Mouse (Mus musculus): ENCODE results near the gene Prim2.
A peak's percentile ranks its signal among the peaks of the same experiment; 100 is the strongest.
"Not testable (repeated sequence)": the region's sequence is repeated elsewhere in the genome, so short reads cannot be mapped to it uniquely, and the experiment has no call there.

Prim2 gene

DNA sequence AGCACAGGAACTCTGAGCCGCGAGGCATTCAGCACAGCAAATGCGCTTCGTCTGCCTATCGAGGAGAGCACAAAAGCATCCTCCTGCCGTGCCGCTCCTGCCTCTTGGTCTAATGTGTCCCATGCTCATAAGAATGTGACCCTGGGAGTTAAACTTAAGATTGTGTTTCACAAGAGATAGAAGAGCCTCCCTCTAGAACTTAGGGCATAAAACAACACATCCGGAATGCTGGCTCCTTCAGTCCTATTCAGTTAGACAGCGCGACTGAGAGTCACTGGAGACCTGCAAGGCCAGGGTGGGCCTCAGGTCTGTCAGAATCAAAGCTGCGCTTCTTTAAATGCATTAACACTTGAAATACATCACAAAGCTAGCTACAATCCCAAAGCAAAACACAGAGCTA, 18.7 kb downstream of the Prim2 start:
- no peak for DNase-seq (ENCODE audit: low spot score in 2 of 2)

DNA sequence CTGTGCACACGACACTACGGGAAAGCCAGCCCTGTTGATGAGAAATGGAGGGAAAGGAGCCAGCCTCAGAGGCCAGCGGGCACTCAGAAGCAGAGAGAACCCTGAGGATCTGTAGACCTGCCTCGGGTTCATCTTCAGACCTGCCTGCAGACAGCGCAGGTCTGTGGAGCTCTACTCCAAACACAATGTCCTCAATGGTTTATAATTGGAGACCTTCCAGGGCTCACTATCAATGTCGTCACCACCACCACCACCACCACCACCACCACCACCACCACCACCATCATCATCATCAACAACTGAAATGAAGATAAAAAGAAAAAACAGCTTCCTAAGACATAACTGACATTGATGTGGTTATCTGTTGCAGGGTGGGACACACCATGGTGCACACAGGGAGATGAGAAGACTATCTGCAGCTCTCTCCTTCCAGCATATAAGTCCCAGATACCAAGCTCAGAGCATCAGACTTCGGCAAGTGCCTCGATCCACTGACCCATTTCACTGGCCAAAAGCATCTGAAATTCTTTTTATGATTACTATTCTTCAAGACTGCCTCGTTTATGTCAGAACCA, 20.0 kb downstream of the Prim2 start:
- no peak for DNase-seq (ENCODE audit: low spot score in 2 of 2)

DNA sequence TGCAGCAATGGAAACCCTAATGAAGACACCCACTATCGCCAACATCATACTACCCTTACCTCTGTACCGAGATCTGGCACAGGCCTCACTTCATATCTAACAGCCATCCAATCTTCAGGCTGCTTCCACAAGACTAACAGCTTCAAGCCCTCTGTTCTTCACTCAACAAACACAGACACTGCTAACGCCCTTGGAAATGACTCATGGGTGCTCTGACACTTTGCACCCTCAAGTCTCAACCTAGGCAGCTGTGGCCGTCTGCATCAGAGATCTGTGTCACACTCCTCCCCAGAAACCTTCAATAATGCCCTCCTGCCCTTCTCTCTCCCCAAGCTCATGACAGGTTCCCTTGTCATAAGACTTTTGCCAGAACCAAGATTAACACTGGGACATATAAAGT, 20.6 kb downstream of the Prim2 start:
- DNase-seq (ENCODE audit: low spot score in 2 of 2), result no peak

DNA sequence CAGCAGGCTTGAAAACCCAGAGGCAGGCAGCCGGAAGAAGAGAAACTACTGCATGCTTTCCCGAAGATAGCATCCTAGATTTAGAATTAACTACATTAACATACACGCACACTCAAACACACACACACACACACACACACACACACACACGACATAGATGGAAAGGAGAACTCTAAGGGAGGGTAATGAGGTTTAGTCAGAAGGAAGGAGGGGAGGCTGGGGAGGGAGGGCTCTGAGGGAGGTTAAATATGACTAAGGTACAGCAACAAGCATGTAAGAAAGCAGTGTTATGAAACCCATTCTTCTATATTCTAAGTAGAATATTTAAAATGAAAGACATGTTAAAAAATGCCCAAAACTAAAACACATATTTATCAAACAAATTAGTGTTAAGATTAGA, 21.9 kb downstream of the Prim2 start:
- no peak for DNase-seq (ENCODE audit: low spot score in 2 of 2)

- no peak for DNase-seq (ENCODE audit: low spot score in 2 of 2)
Measured at GRCm38 (mm10) chr1:33647173-33647572, 22.4 kb downstream of the Prim2 start.

DNA sequence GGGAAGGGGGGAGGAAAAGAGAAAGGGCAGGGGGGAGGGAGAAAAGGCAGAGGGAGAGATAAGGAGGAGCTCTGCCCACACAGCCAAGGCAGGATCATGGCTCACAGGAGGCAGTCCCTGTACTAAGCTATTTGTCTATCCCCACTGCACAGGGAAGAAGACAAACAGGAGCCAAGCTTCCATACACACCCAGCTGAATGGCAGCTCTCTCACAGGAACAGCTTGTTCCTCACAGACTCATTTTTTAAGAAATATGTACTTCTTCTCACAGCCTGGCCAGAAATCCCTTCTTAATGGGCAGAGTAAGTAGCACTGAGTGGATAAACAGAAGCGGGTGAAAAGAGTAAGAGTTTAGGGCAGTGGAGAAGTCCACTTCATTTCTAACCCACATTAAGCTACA, 23.9 kb downstream of the Prim2 start:
- DNase-seq (ENCODE audit: low spot score in 2 of 2), result no peak

DNA sequence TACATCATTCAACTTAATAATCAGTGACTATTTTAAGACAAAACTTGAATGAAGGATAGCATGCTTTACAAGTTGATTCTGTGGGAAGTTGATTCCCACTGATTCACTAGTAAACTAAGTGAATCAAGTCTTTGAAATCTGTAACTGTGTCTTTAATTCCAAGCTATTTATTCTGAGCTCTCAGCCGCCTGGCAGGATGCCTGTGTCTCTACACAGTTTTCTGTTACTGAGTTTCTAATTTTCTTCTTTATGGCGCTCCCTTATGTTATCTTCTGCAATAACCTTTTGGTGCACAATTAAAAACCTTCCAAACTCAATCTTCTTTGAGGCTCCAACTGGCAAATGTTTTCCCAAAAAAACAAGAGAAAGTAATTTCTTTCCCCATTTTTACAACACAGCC, 28.5 kb downstream of the Prim2 start:
- peak; percentile 29 to 48 for DNase-seq (ENCODE audit: low spot score in 2 of 2)

DNA sequence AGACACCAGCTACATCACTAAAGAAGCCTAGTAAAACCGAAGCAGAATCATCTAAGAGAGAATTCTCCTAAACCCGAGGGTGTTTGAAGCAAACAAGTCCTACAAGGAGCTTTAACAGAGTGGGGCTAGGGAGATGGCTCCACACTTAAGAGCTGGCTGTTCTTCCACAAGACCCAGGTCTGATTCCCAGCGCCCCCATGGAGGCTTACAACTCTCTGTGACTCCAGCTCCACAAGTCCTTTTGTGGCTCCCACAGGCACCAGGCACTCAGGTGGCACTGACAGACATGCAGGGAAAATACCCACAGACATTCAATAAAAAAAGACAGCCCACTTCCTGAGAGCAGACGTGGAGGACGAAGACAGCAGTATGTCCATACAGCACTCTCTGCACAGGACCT, 29.5 kb downstream of the Prim2 start:
- DNase-seq (ENCODE audit: low spot score in 2 of 2), result no peak

DNA sequence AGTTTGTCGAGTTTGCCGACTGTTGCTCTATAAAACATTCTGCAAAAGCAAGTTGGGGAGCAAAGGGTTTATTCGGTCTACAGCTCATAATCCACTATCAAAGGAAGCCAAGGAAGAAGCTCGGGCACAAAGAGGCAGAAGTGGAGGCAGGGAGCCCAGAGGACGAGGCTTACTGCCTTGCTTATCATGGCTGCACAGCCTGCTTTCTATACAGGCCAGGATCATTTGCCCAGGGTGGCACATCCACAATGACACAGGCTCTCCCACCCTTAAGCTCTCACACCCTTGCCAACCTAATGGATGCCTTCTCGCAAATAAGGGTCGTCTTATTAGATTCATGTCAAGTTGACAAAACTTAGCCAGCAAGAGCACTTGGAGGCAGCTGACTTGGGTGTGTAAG, 30.4 kb downstream of the Prim2 start:
- DNase-seq (ENCODE audit: low spot score in 2 of 2), result no peak

GRCm38 (mm10) chr1:33637827-33638226, 31.8 kb downstream of the Prim2 start:
- no peak for DNase-seq (ENCODE audit: low spot score in 2 of 2)

GRCm38 (mm10) chr1:33636421-33637195, 33.0 kb downstream of the Prim2 start:
- no peak for DNase-seq (ENCODE audit: low spot score in 2 of 2)

- not testable (repeated sequence) for DNase-seq (ENCODE audit: low spot score in 2 of 2)
Measured at GRCm38 (mm10) chr1:33631002-33631618, 38.5 kb downstream of the Prim2 start.

DNA sequence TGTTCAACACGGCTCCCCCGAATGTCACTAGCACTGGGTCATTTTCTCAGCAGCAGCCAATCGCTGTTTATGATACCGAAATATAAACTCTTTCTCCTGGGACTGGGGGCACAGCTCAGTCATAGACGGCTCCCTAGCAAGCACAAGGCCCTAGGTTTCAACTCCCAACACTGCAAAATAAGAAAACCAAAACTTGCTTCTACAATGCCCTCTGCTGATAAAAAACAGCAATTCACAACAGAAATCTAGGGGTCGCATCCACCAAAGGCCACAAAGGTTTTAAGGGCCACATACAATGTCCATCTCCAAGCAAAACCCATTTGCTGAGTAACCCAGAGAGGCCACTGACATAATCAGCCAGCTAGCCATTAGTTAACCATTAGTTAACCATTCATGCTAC, 41.8 kb downstream of the Prim2 start:
- DNase-seq (ENCODE audit: low spot score in 2 of 2), result no peak

DNA sequence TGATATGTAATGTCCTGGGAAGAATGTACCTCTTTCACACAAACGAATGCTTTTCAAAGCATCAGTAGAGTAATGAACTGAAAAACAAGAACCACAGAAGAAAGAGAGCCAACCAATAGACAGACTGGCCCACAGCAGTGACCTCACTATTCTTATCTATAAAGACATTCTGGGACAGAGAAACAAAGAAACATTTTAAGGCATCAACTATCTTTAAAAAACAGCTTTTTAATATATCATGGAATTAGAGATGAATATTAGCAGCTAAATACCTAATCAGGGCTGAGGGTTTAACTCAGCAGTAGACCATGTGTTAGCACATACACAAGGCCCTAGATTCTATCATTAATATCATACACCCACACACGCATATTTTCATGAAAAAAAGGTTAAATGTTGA, 42.5 kb downstream of the Prim2 start:
- DNase-seq (ENCODE audit: low spot score in 2 of 2), result no peak

DNA sequence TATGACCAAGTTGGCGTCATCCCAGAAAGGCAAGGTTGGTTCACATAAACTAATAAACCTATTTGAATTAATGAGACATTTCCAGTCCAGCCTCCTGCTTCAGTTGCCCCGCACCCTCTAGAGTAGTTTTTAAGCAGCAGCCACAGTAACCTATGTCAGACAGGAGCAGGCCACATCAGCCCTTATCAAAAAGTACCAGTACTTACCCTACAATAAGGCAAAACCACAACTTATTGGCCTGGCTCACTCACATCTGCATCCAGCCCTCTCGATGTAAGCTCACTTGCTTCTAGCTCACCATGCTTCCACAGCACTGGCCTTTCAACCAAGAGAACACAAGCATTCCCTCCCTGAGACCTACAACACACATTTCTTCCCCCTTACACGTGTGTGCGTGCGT, 44.7 kb downstream of the Prim2 start:
- no peak for DNase-seq (ENCODE audit: low spot score in 2 of 2)

GRCm38 (mm10) chr1:33624441-33624840, 45.2 kb downstream of the Prim2 start:
- DNase-seq (ENCODE audit: low spot score in 2 of 2), result no peak

DNA sequence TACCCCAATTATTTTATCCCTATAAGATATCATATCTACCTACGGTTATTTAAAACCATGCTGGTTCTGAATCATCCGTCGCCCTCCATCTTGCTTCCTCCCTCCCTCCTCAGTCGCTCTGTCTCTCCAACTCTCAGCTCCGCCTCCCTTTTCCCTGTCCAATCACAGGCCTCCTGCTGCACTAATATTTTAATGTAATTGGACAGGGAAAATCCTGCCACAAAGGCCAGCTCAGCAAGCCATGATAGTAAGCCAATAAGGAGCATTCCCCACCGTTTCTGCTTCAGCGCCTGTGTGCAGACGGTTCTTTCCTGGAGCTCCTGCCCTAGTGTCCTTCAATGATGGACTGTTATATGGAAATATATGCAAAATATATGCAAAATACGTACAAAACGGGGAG, 47.8 kb downstream of the Prim2 start:
- DNase-seq (ENCODE audit: low spot score in 2 of 2), result no peak

- DNase-seq (ENCODE audit: low spot score in 2 of 2), result no peak
Measured at GRCm38 (mm10) chr1:33620091-33620788, 49.4 kb downstream of the Prim2 start.

DNA sequence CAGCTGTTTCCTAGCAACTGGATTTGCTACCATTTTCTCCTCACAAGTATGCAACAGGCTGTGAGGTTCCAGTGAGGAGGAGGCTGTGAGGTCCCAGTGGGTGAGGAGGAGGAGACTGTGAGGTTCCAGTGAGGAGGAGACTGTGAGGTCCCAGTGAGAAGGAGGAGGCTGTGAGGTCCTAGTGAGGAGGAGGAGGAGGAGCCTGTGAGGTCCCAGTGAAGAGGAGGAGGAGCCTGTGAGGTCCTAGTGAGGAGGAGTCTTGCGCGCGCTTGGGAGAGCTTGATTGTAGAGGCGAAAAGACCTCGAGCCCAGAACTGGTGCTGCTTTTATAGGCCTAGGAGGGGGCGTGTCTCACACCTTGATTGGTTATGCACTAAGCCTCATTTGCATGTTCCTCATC, 53.0 kb downstream of the Prim2 start:
- DNase-seq (ENCODE audit: low spot score in 2 of 2), result not testable (repeated sequence)

- DNase-seq (ENCODE audit: low spot score in 2 of 2), result no peak
Measured at GRCm38 (mm10) chr1:33612100-33612499, 57.5 kb downstream of the Prim2 start.

- no peak for DNase-seq (ENCODE audit: low spot score in 2 of 2)
Measured at GRCm38 (mm10) chr1:33610026-33610721, 59.4 kb downstream of the Prim2 start.

- DNase-seq (ENCODE audit: low spot score in 2 of 2), result no peak
Measured at GRCm38 (mm10) chr1:33608133-33608532, 61.5 kb downstream of the Prim2 start.

Data from right cerebral cortex, postnatal 36 days (tissue).